Mouse (Mus musculus): ENCODE data around the gene Rbl2.

Gene Rbl2

DNA sequence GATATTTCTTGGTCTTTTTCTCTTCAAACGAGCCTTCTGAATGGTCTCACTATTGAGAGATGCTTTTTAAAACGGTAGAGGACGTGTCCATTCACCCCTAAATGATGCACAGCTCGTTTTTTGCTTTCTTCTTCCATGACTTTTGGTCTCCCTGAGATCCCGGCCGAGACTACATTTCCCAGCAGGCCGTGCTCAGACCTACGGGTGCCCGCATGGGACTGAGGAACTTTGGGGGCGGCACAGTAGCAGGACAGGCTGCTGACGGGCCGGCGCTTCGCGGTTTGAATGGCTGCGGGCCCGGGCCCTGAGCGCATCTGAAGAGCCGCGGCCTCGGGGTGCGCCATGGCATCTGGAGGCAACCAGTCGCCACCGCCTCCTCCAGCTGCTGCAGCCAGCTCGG is at the start of gene Rbl2:
Rbl2 (plus strand) TSS at position 224 of the 400 bp plus-strand sequence.
- DNase-seq = peak; percentile 96

DNA sequence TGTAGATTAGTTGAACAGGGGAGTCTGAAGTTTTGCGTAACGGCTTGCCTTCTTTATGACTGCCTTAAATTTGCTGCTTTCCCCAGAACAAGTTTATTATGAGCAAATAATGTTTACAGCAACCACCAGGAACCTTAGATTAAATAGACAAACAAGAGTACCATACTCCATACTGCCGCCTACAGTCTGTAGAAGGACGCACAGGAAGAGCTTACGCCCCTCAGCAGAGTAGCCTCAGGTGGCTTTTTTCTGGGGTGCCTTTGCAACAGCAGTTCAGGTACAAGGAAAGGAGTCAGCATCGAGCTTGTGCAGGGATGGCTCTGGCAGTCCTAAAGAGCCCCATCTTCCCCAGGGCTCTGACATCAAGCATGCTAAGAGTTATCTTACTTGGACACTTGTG is 35.4 kb upstream of the Rbl2 start:
- DNase-seq = no peak

GRCm38 (mm10) chr8:91036905-91037304 is 33.0 kb upstream of the Rbl2 start:
- DNase-seq = no peak

GRCm38 (mm10) chr8:91038637-91039036 is 31.2 kb upstream of the Rbl2 start:
- no peak for DNase-seq

DNA sequence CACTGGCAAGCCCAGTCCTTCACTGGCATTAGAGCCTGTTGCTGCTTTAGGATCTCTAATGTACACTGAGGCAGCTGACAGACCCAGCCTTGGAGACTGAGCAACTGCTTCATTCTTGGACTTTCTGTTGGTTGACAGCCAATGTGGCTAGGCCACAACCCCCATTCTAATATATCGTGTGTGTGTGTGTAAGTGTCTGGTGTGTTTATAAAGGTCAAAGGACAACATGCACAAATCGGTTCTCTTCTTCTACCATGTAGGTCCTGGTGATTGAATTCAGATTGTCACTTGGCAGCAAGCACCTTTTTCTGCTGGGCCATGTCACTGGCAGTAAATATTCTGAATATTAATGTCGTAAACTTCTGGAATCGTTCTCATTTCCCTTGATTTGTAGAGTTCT is 23.5 kb upstream of the Rbl2 start:
- DNase-seq = peak; percentile 27 to 70

GRCm38 (mm10) chr8:91051037-91051436 is 18.8 kb upstream of the Rbl2 start:
- DNase-seq = peak; percentile 80 to 88

DNA sequence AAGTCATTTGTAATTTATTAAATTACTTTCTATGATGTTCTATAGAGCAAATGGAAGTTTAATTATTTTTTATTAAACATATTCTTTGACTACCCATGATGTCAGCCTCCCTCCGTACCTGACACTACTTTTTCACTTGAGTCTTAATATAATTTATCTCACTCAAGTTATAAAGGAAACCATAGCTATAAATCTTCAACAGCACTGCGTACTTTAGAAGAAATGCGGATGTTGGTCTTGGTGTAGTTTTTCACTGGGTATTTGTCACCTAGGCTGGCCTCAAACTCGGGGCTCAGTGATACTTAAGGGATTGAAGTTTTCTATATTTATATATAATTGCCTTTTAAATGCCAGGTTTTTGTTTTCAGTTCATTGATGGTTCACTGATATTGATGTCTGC is 15.4 kb upstream of the Rbl2 start:
- no peak for DNase-seq

GRCm38 (mm10) chr8:91056848-91057247 is 13.0 kb upstream of the Rbl2 start:
- peak in 1 of 2 experiments; percentile 42 for DNase-seq

DNA sequence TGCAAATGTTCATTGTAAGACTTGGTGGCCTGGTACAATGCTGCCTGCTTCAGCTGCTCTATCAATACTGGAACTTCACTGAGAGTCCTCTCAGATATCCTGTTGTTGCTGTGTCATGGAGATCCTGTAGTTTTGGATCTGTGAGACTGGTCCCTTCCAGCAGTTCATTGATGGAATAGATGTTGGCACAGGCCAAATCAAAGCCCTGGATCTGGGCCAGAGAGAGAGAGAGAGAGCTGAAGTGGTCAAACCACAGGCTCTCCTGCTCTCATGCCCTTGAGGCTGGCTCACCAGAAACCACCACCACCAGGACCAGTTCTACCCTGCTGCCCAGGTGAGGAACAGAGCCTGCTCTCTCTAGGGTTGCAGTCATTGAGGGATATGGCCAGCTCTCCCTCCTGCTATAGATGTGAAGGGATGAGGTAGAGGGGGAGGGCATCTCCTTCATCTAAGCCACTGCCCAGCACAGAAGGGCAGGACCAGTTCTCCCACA is 10.7 kb upstream of the Rbl2 start:
- no peak for DNase-seq

DNA sequence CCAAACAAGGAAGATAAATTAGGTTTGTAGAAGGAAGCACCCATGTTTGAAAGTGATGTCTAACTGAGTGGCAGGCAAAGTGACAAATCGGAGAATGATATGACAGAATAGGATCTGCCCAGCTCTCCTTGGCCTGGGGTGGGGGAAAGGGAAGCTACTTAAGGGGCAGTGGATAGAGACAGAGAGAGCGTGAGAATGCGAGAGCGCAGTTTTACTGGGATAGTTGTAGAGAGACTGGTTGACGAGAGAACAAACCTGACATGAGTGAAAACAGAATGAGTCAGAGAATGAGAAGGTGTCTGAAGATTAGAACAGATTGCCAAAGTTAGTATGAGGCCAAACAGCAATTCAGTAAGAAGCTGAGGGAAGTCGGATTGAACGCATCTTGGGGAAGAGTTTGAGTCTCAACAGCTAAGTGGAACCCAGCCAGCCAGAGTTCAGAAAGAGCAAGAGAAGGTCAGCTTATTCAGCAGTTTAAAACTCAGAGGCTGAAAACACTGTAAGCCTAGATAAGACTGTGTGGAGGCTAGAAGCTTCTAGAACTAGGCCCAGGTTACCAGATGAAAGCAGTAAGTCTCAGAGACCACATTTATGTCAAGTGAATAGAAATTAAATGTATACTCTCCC is 9.9 kb upstream of the Rbl2 start:
- no peak for DNase-seq

GRCm38 (mm10) chr8:91060555-91061471 is 9.0 kb upstream of the Rbl2 start:
- DNase-seq = no peak

- no peak for DNase-seq
These were observed 4.7 kb upstream of the Rbl2 start for GRCm38 (mm10) chr8:91065179-91065578.

- DNase-seq = no peak
These were observed 450 bp upstream of the Rbl2 start for GRCm38 (mm10) chr8:91069407-91069806.

GRCm38 (mm10) chr8:91070275-91070859 is 510 bp downstream of the Rbl2 start:
- peak; percentile 84 to 85 for DNase-seq

DNA sequence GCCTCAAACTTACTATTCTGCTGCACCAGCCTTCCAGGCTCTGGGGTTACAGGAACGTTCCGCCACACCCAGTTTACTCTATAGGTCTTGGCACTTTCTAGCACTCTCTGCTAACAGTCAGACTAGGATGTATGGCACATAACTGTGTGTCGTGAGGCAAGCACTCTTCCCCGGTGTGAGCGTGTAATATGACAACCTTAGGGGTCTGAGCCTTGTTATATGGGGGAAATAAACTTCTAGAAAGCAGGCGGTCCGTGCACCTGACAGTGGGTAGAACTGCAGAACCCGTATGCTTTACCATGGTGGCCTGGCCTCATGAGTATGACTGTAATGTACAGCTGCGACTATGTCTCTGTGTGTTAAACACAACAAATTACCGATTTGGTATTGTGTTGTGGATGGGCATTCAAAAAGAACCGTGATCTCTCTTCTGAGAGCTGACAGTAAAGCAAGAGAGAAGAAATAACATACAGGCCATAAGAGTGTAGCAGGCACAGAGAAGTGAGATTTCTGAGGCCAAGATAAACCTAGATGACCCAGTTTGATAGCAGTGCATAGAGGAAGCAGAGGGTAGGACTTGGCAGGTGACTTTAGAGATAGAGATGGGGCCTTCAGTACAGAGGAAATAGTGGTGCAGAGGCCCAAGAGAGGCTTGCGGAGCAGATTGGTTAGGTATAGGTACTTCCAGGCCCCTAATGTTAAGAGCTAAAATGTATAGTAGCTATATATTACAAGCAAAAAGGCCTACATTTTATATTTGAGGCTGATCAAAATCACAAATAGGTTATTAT is 7.4 kb downstream of the Rbl2 start:
- DNase-seq = no peak

DNA sequence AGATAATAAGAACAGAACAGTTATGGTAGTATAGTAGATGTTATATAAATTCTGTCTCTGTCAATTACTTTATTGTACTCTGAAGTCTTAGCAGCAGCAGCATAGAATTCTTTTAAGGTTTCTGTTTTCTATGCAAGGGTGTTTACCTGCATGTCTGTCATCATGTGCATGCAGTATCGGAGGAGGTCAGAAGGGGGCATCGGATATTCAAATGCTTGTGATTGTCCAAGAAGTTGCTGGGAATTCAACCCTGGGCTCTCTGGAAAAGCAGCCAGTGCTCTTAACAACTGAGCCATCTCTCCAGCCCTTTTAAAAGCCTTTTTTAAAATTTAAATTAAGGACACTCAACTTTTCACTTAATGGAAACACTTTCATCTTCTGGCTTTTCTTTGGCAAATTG is 9.8 kb downstream of the Rbl2 start:
- no peak for DNase-seq

GRCm38 (mm10) chr8:91081911-91082310 is 12.1 kb downstream of the Rbl2 start:
- DNase-seq = no peak

DNA sequence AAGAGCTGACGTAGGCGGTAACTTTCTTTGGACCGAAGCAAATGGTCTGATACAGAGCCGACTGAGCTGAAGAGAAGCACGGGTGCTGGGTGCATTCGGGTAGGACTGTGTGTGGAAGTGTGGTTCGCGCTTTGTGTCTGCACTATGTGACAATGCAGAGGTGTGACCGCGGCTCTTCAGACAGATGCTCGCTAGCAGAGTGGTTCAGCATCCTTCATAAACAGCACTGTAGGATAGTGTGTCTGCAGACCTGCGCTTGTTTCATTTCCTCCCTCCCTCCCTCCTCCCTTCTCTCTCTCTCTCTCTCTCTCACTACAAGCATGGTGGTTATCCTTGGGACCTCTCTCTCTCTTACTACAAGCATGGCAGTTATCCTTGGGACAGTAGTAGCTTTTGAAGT is 12.6 kb downstream of the Rbl2 start:
- no peak for DNase-seq

- DNase-seq = no peak
These were observed 18.6 kb downstream of the Rbl2 start for GRCm38 (mm10) chr8:91088452-91088851.

GRCm38 (mm10) chr8:91089601-91090000 is 19.7 kb downstream of the Rbl2 start:
- no peak for DNase-seq

DNA sequence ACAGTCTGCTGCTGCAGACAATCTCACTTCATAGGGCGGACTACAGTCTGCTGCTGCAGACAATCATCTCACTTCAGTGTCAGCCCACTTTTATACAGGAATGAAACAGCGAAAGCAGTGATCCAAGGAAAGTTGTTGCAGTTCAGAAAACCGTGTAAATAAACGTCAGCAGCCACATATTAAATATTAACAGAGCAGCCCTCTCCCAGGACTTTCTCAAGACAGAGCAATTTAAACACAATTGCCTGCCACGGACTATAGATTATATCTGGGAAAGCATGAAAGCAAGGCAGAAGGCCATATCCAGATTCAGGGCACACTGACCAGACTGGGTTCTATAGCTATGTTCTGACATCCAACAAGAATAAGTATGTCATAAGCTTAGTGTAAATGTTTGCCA is 24.3 kb downstream of the Rbl2 start:
- DNase-seq = no peak

DNA sequence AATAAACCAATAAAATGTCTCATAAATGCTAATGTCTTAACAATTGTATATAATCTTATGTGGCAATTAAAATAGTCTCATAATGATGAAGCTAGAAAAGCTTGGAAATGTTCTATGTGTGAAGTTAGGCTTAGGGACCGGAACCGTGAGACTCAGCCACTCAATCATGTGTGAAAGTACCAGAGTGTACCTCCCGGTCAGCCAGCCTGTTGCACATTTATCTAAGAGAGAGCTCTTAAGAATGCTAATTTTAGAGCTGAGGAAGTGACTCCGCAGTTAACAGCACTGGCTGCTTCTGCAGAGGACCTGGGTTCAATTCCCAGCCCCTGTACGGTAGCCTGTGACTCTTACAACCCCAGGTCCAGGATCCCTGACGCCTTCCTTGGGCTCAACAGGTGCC is 28.2 kb downstream of the Rbl2 start:
- DNase-seq = no peak

- no peak for DNase-seq
These were observed 36.4 kb downstream of the Rbl2 start for GRCm38 (mm10) chr8:91106271-91106670.

Data from lung, postnatal 4 days (tissue).